Mouse (Mus musculus) ovary, postnatal 36 days (tissue): ENCODE data around the gene Lnpep.
"Not testable (repeated sequence)": the region's sequence is repeated elsewhere in the genome, so short reads cannot be mapped to it uniquely, and the experiment has no call there.

ENCODE experiments used
- DNase-seq: peaks from one replicate; pipeline ENCODE4 v3.0.0; 2022; ENCODE audit warnings: low spot score, mixed read lengths

Lnpep gene

DNA sequence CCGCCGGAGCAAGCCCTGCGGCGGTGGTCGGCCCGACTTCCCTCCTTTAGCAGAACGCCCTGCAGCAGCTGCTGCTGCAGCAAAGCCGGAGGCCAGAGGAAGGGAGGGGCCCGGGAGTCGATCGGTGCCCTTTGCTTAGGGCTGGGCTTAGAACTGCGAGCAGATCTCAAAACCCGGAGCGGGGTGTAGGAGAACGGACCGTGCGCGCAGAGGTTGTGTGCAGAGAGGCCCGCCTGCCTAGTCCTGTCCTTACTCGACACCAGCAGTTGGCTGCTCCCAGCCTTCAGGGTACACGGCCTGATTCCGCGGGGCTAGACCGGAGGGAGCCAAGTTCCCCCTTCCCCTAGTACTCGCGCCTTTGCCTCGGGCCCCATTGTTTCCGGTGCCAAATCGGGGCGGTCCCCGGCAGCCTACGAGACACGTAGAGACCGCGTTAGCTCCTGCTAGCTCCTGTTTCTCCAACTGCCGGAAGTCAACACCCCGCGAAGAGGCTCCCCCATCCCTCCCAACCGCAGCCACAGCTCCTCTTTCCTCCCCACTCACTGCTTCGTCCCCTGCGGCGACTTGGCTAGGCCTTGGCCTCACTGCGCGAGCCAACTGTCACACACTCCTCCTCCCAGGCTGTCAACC is at the start of gene Lnpep:
TSS of gene Lnpep (minus strand) at position 94 of the 630 bp plus-strand sequence.
- DNase-seq: peak; percentile 89

DNA sequence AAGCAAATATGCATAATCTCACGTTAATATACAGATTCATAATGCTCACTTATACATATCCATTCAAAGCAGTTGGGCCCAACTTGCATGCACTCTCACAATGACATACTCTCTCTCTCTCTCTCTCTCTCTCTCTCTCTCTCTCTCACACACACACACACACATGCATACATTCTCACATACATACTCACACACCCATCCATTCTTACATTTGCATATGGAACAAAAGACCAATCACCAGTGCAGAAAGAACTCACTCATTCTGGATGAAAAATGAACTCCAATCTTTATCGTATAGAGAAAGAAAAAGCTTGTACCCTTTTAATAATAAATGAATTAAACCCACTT is 31.0 kb upstream of the Lnpep start:
- no peak for DNase-seq

GRCm38 (mm10) chr17:17654997-17655828 is 30.4 kb upstream of the Lnpep start:
- no peak for DNase-seq

GRCm38 (mm10) chr17:17652570-17652969 is 27.7 kb upstream of the Lnpep start:
- no peak for DNase-seq

DNA sequence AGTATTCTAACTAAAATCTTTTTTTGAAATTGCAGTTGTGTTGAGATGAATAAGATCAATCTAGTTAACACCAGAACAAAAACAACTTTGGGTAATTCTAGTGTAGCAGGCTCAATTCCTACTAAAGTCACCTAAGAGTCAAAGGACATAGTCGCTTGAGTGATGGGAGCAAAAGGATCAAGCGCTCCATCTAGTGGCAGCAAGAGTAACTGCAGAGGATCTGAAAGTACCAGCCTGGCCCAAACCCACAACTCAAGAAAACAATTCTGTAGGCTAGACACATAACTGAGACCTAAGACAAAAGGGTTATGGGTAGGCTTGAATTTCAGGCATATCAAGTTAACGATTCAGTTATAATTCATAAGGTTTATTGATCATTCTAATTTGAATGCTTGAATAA is 20.9 kb upstream of the Lnpep start:
- peak; percentile 13 for DNase-seq

- DNase-seq: no peak
Observed at GRCm38 (mm10) chr17:17637387-17637786, 12.5 kb upstream of the Lnpep start.

DNA sequence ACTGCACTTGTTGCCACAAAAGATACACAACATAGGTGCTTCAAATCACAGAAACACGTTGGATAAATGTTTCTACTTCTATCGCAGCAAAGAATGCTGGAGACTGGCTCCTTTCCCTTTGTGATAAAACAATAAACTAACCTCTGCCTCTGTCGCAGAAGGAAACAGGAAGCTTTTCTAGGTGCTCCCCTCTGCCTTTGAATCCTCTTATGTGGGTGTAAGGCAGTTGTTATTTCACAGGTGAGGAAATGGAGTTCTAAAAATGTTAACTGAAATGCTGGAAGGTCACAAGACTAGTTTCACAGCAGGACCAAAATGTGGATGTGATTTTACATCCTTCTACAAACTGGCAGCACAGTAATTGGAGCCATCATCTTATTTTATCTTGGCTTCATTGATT is 11.3 kb upstream of the Lnpep start:
- DNase-seq: no peak

- DNase-seq: no peak
Observed at GRCm38 (mm10) chr17:17634033-17634432, 9.2 kb upstream of the Lnpep start.

- no peak for DNase-seq
Observed at GRCm38 (mm10) chr17:17631985-17632384, 7.1 kb upstream of the Lnpep start.

GRCm38 (mm10) chr17:17628237-17628879 is 3.5 kb upstream of the Lnpep start:
- DNase-seq: not testable (repeated sequence)

DNA sequence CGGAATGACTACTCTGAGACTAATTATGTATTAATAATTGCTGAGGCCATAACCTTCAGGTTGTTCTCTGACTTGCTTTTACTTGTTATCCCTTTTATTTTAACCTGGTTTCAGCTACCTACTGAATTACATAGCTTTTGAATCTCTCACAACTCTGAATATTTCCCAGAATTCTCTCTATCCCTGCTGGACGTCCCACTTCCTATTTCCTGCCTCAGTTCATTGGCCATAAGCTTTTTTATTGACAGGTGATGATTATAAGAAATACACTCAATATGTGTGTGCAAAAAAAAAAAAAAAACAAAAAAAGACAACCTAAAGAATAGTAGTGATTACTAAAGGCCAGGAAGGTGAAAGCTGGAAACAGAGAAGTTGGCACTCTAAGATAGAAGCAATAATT is 2.7 kb upstream of the Lnpep start:
- no peak for DNase-seq

- DNase-seq: no peak
Observed at GRCm38 (mm10) chr17:17625887-17626679, 1.2 kb upstream of the Lnpep start.

- peak; percentile 93 for DNase-seq
Observed at GRCm38 (mm10) chr17:17624421-17624956, 361 bp downstream of the Lnpep start.

DNA sequence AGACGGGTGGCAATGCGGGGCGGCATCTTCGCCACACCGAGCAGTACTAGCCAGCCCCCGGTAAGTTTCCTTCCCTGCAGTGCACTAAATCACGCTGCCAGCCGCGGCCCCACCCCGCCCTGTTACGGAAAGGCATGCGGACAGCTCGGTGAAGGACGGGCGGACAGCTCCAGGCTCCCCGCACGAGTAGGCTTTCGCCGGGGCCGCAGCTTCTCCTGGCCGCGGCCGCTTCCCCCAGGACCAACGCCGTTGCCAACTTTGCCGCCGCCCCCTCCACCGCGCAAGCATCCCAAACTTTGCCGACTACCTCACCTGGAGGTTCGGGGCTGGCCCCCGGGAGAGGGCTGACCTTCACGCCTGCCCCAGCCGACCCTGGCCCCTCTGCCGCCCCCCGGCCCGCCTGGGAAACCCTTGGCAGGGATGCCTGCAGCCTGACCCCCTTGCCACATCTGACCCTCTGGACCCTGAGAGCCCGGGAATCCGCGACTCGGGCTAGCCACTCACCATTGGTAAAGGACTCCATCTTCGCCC is 895 bp downstream of the Lnpep start:
- DNase-seq: peak; percentile 75

DNA sequence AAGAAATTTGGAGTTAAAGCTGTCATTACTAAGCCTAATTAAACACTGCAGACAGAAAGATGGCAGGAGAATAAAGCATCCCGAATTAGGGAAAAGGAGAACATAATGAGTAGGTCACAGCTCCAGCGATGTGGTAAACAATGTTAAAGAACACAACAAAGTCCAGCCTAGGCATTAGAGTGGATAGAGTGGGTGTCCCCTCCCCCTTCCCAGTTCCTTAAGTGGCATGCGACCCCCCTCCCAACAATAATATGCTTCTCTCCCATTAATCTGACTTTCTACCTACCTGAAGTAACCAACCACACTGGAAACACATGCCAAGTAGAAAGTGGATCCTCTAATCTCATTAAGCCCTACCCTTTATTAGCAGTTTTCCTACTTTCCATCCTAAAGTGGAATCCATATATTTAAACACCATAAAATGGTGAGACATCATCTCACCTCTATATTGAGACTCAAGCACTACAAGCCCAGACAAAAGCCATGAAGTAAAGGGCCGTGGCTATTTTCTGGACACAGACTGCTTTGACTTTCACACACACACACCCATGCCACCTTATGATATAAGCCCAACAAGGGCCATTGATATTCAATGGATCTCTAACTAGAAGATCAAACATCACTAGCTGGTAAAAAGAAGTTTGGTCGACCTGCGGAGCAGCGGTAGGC is 1.5 kb downstream of the Lnpep start:
- no peak for DNase-seq

DNA sequence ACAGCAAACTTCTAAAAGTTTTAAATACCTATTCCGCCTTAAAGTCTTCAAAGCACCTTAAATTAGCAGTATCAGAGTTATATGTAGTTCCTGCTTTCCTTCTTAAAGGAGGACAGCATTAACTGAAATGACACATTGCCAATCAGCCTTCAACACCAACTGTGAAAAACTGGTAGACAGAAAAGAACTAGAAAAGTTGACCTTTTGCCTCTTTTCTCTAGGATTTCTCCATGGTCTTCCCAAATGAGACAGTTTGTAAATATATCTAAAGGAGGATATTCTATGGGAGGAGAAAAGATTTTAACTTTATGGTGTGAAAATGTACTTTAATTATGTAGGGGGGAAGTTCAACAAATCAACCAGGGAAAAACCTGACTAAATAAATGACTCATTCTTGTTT is 2.3 kb downstream of the Lnpep start:
- DNase-seq: no peak

- DNase-seq: no peak
Observed at GRCm38 (mm10) chr17:17621586-17621985, 3.3 kb downstream of the Lnpep start.

GRCm38 (mm10) chr17:17618463-17618862 is 6.4 kb downstream of the Lnpep start:
- DNase-seq: no peak

GRCm38 (mm10) chr17:17617440-17618204 is 7.2 kb downstream of the Lnpep start:
- DNase-seq: no peak

GRCm38 (mm10) chr17:17612336-17612735 is 12.5 kb downstream of the Lnpep start:
- no peak for DNase-seq
